Mouse (Mus musculus) c-Kit-positive CD71-positive TER-119-positive erythroid progenitor cells, embryonic 14.5 days (primary cell): ENCODE measurements around the gene Gng7.

Experiments
- DNase-seq: peaks from one replicate; pipeline ENCODE4 v3.0.0-alpha.2; 2013; ENCODE audit warnings: low spot score

The Gng7 gene

GRCm38 (mm10) chr10:80968106-80968505 is 46.6 kb downstream of the Gng7 start:
- DNase-seq = no peak

DNA sequence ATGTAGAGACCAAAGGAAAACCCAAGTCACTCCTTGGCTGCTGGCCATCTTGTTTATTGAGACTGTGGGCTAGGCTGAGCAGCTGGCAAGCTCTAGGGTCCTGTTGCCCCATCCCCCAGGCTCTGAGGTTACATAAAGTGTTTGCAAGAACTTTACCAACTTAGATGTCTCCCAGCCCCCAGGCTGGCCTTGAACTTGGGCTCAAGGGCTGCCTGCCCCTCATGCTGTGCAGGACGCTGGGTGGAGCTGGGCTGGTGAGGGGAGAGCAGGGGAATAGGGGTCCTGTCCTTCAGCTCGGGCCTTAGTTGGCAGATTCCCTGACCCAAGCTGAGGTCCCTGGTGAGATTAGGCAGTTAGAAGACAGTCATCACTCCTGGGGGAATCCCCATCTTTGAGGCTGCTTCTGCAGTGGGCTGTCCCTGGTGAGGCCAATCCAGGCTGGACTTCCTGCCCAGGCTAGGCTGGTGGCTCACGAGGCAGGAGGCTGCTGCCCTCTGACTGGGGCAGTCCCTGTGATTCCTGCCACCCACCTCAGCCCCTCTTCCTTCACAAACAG is 47.6 kb downstream of the Gng7 start:
- no peak for DNase-seq

DNA sequence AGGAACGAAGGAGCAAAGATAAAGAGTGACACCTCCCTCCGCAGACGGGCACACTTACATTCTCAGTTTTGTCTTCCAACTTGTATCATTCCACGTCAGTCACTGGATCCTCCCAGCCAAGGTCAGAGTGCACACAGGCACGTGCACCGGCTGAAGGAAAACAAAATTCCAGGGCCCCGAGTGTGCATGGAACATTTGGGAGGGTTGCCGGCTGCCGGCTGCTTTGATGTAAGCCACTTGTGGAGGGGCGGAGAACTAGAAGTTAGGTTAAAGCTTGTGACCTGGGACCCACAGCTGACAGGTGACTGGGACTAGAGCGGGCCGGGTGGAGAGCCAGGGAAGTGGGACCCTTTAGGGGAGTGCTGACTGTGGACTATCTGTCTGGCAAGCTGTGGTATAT is 48.4 kb downstream of the Gng7 start:
- DNase-seq = no peak

- DNase-seq = no peak
Observed at GRCm38 (mm10) chr10:80963031-80963975, 51.4 kb downstream of the Gng7 start.

- no peak for DNase-seq
Observed at GRCm38 (mm10) chr10:80962585-80962984, 52.2 kb downstream of the Gng7 start.

DNA sequence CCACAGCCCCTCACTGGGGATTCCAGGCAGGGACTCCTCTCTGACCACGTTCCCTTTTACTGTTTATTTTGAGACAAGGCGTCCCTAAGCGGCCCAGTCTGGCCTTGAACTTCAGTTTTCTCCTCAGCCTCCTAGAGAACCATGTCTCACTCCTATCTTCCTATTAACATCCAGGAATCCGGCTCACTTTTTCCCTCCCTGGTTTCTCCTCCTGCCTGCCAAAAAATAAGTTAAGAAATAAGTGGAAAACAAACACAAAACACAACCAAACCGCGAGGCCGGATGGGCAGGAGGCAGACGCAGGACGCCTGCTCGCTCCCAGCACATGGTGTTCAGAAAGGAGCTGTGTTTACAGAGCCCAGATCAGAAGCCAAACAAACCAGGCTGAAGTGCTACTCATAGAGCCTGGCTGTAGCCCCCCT is 52.7 kb downstream of the Gng7 start:
- DNase-seq = no peak

GRCm38 (mm10) chr10:80960551-80961508 is 53.9 kb downstream of the Gng7 start:
- DNase-seq = no peak

DNA sequence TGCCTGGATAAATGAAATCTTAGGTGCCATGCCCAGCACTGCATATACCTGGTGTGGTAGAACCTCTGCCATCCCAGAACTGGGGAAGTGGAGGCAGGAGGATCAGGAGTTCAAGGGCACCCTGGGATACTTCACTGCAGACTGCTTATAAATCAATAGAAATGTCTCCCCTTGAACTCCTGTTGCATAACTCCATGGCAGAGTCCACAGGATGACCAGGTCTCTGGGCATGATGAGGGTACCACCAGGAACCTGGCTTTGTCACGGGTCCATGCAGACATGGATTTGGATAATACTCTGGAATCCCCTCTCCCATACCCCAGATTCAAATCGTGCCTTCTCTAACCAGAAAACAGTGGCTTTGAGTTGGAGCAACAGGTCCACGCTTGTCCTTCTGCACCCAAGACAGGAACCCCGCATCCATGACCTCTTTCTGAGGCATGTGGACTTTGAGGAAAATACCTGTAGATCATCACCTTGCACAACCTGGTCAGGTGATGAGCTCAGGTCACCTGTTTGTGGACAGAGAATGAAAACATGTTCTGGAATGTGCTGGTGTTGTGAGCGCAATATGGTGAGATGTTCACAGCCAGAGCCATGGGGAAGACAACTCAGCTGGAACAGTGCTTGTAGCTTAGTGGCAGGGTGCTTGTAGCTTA is 55.6 kb downstream of the Gng7 start:
- DNase-seq = no peak

GRCm38 (mm10) chr10:80957791-80958190 is 57.0 kb downstream of the Gng7 start:
- DNase-seq = no peak

DNA sequence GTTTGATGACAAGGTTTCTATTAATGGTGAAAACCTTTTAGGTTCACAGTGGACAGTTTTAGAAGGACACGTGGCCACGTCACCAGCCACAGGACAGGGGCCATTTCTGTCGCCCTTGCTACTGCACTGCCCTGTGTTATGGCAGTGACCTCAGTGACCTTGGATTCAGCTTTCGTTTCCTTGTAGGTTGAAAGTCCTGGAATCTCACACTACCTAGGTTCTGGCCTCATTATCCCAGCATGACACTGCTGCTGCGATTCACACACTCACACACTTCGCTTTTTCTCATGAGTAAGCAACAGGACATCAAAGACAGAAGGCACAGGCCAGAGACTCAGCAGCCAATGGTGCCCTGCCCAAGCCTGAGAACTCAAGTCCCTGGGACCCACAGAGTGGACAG is 57.8 kb downstream of the Gng7 start:
- no peak for DNase-seq

GRCm38 (mm10) chr10:80956385-80956784 is 58.4 kb downstream of the Gng7 start:
- no peak for DNase-seq

GRCm38 (mm10) chr10:80955536-80955935 is 59.2 kb downstream of the Gng7 start:
- DNase-seq = peak; percentile 49

DNA sequence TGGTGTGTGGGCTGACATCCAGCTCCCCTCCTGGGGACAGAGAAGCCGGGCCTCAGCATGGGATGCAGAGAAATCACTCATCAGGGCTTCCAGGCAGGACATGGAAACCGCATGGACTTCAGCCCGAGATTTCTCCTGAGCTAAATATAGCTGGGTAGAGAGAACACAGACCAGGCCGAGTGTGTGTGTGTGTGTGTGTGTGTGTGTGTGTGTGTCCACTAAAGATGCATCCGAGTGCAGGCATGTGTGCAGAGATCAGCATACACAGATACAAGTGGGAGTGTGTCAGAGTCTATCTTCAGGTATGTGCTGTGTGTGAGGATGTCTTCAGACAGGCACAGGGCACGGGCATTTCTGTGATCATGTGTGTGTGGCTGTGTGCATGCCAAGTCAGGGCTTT is 59.9 kb downstream of the Gng7 start:
- no peak for DNase-seq

DNA sequence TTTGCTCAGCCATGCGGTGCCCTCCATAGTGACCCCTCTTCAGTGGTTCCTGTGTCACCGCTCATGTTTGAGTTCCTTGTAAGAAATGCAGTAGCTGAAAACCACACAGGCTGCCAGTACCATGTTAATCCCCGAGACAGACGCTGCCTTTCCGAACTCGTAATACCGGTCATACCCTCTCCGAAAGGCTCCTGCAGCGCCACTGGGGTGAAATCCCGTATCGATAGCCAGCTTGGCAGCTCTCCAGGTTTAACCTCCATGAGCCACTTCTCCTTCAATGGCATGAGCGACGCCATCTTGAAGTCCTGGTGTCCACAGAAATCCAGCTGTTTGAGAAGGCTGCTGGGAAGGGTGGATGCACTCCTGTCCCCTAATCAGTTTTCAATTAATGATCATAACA is 60.3 kb downstream of the Gng7 start:
- DNase-seq = no peak

- DNase-seq = no peak
Observed at GRCm38 (mm10) chr10:80952449-80952848, 62.3 kb downstream of the Gng7 start.

- no peak for DNase-seq
Observed at GRCm38 (mm10) chr10:80951761-80952390, 62.9 kb downstream of the Gng7 start.

GRCm38 (mm10) chr10:80950314-80950713 is 64.4 kb downstream of the Gng7 start:
- DNase-seq = no peak

- no peak for DNase-seq
Observed at GRCm38 (mm10) chr10:80949081-80949480, 65.7 kb downstream of the Gng7 start.

- DNase-seq = no peak
Observed at GRCm38 (mm10) chr10:80948570-80948969, 66.2 kb downstream of the Gng7 start.

GRCm38 (mm10) chr10:80947802-80948201 is 66.9 kb downstream of the Gng7 start:
- DNase-seq = no peak

DNA sequence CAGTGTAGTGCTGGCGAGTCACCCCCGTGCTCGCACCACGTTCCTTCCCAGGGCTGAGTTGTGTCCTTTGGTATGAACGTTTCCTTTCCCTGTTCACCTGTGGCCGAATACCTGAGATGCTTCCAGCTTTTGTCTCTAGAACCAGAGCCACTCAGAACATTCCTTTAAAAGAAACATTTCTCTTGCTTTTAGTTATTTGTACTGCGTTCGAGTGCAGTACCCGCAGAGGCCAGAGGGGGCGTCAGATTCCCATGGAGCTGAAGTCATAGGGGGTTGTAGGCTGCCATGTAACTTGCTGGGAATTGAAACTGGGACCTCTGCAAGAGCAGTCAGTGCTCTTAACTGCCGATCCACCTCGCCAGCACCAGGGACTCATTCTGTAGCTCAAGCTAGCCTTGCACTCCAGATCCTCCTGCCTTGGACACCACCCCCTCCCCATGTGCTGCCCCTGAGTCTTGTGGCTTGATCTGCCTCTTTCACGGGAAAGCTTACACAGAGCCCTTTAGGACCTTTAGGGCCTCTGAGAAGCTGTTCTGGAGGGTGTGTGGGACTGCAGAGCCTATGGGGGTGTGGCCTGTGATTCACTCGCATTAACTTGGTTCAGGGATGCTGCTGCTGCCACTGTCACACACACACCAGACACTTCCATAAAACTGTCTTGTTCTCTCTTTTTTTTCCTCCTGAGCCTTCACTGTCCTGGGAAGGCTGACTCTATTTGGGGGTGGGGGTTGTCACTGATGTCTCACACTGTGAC is 67.9 kb downstream of the Gng7 start:
- no peak for DNase-seq
